In the genomic region with DNA sequence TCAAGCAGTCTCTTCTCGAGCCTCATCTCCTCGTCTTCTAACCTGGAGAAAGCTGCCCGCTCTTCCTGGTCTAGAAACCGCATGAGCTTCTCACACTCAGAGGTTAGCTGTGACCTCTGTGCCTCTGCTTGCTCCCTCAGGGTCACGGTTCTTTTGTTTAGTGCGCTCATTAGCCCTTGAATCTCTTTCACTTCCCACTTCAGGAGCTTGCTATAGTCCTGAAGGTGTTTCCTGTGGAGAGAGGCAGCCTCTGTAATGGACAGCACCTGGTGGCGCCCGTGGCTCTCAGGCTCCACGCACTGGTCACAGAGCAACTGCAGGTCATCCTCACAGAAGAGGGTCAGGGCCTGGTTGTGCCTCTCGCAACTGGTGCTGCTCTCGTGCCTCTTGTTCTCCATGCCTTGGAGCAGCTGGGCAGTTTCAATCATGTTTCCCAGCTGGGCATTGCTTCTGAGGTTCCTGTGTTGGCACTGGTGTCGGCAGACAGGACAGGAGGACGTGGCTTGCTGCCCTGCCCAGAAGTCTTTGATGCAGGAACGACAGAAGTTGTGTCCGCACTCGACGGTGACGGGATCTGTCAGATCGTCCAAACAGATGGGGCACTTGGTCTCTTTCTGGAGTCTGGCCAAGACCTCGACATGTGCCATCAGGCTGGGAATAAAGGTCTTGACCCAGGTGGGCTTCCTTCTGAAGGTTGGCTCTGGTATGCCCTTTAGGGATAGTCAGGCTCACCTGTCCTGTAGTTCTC, we compare ENCODE assay signal across 26 mouse cellular contexts. TPM values are rescaled to one million over a fixed set of nuclear protein-coding genes. Genes with fewer than 3 reads are reported as not detected.
DNase-seq lines count a peak whose midpoint lies in the region; ATAC-seq and TF ChIP-seq lines count a peak whose summit lies in the region.
"Had no signal": no experiment of that assay in that cellular context is flagged by ENCODE, and none has a peak within 500 bp of the region (broad histone marks: within the 10 kb centered on the region; RNA-seq: fewer than 3 reads in every experiment).

No protein-coding gene starts in this region.

- no peak; the same call in 1 of the 2 replicates for TF ChIP-seq RAD21 in CH12.LX (IDR thresholded peaks at IDR 0.05; ENCODE audit: low read depth, low read length)

- no peak overlapping the region for H3K27ac ChIP-seq in forebrain, embryonic 14.5 days (ENCODE audit: low read depth, low read length)
- no peak overlapping the region for H3K27ac ChIP-seq in forebrain, embryonic 13.5 days
- H3K27ac ChIP-seq in CH12.LX (ENCODE audit: insufficient read depth, low read depth): no peak overlapping the region
- H3K27ac ChIP-seq in kidney, embryonic 15.5 days: no peak overlapping the region
- H3K27ac ChIP-seq: embryonic facial prominence, embryonic 13.5 days; heart, adult 2 months; hindbrain, embryonic 10.5 days; kidney, postnatal 0 days; left cerebral cortex, adult 2 months; midbrain, embryonic 15.5 days had no signal

- TF ChIP-seq POLR2A in CH12.LX (IDR thresholded peaks at IDR 0.05; ENCODE audit: low read depth, low read length): no peak

- H3K4me1 ChIP-seq in forebrain, embryonic 14.5 days (ENCODE audit: control insufficient read depth, insufficient read depth, low read length): no peaks in the 10 kb centered on the region
- no peaks in the 10 kb centered on the region for H3K4me1 ChIP-seq in forebrain, embryonic 13.5 days
- H3K4me1 ChIP-seq in CH12.LX (ENCODE audit: control insufficient read depth in 1 of 2, insufficient read depth in 2 of 2): peaks cover 8 to 41% of the 10 kb centered on the region in 2 experiments; a peak in 3 of 4 replicates
- no peaks in the 10 kb centered on the region for H3K4me1 ChIP-seq in kidney, embryonic 15.5 days
- H3K4me1 ChIP-seq: embryonic facial prominence, embryonic 13.5 days; hindbrain, embryonic 10.5 days; megakaryocyte, embryonic 14.5 days; midbrain, embryonic 15.5 days had no signal

- peak; percentile 79 for TF ChIP-seq EP300 in CH12.LX (IDR thresholded peaks at IDR 0.05; ENCODE audit: low read length)

- DNase-seq in forebrain, embryonic 14.5 days (ENCODE audit: low spot score): peak; percentile 0
- peak; percentile 52 for DNase-seq in CH12.LX (ENCODE audit: extremely low read depth)
- DNase-seq in ZHBTc4 (ENCODE audit: low read depth, low spot score): peak; percentile 47
- peak; percentile 67 to 71 for DNase-seq in cerebellum, postnatal 10 days
- no peak for DNase-seq in kidney, adult 18-20 months
- DNase-seq: gastrocnemius, postnatal 10 days; heart, adult 2 months; lung, postnatal 10 days; spleen, adult 18-20 months; thymus, postnatal 14 days had no signal

- H3K4me3 ChIP-seq in forebrain, embryonic 14.5 days (ENCODE audit: low read depth, low read length): no peak overlapping the region
- no peak overlapping the region for H3K4me3 ChIP-seq in forebrain, embryonic 13.5 days
- no peak overlapping the region for H3K4me3 ChIP-seq in CH12.LX (replicated peaks in 1 of 3; ENCODE audit: low read depth in 2 of 3, low read length in 2 of 3, poor library complexity in 1 of 3)
- H3K4me3 ChIP-seq in kidney, embryonic 15.5 days (replicated peaks): no peak overlapping the region
- H3K4me3 ChIP-seq: embryonic facial prominence, embryonic 13.5 days; heart, adult 2 months; hindbrain, embryonic 10.5 days; left cerebral cortex, adult 2 months; megakaryocyte, embryonic 14.5 days; midbrain, embryonic 15.5 days had no signal

- no peak for ATAC-seq in forebrain, embryonic 14.5 days
- ATAC-seq in forebrain, embryonic 13.5 days: no peak
- no peak for ATAC-seq in kidney, embryonic 15.5 days (replicated peaks; ENCODE audit: low FRiP score)
- ATAC-seq: inflammation-experienced regulatory T-cells, adult 6 months; midbrain, embryonic 15.5 days had no signal

- no peaks in the 10 kb centered on the region for H3K79me2 ChIP-seq in CH12.LX (replicated peaks; ENCODE audit: control insufficient read depth, extremely low read depth, insufficient read depth, poor library complexity, severe bottlenecking)

- dilution Hi-C loops in CH12.LX (cut with MboI; ENCODE audit: extremely low pct_ligation_motif_present, extremely low pct_unique_long_range_greater_than_20kb, low sequenced_read_pairs): no loop called here

- no peaks in the 10 kb centered on the region for H3K36me3 ChIP-seq in forebrain, embryonic 14.5 days (ENCODE audit: control insufficient read depth, insufficient read depth, low read length)
- no peaks in the 10 kb centered on the region for H3K36me3 ChIP-seq in forebrain, embryonic 13.5 days (ENCODE audit: poor library complexity, severe bottlenecking)
- H3K36me3 ChIP-seq in CH12.LX (replicated peaks in 1 of 2; ENCODE audit: control insufficient read depth in 1 of 2, insufficient read depth in 1 of 2, low read length in 1 of 2): no peaks in the 10 kb centered on the region
- H3K36me3 ChIP-seq in kidney, embryonic 15.5 days: no peaks in the 10 kb centered on the region
- H3K36me3 ChIP-seq: embryonic facial prominence, embryonic 13.5 days; hindbrain, embryonic 10.5 days; midbrain, embryonic 15.5 days had no signal

- no peak overlapping the region for H3K9ac ChIP-seq in forebrain, embryonic 14.5 days (ENCODE audit: low read length)
- no peak overlapping the region for H3K9ac ChIP-seq in forebrain, embryonic 13.5 days
- H3K9ac ChIP-seq in CH12.LX (ENCODE audit: insufficient read depth, low read depth): no peak overlapping the region
- H3K9ac ChIP-seq in kidney, embryonic 15.5 days: no peak overlapping the region
- H3K9ac ChIP-seq: embryonic facial prominence, embryonic 13.5 days; midbrain, embryonic 15.5 days had no signal

- H3K27me3 ChIP-seq in forebrain, embryonic 14.5 days (replicated peaks; ENCODE audit: control insufficient read depth, insufficient read depth, low read length): no peaks in the 10 kb centered on the region
- H3K27me3 ChIP-seq in forebrain, embryonic 13.5 days: no peaks in the 10 kb centered on the region
- no peaks in the 10 kb centered on the region for H3K27me3 ChIP-seq in CH12.LX (replicated peaks)
- no peaks in the 10 kb centered on the region for H3K27me3 ChIP-seq in kidney, embryonic 15.5 days
- H3K27me3 ChIP-seq: embryonic facial prominence, embryonic 13.5 days; megakaryocyte, embryonic 14.5 days; midbrain, embryonic 15.5 days had no signal

- peak in 1 of 2 experiments; percentile 28; a peak in 1 of 4 replicates for TF ChIP-seq CTCF in CH12.LX (conservative IDR thresholded peaks at IDR 0.05 in 1 of 2, IDR thresholded peaks at IDR 0.05 in 1 of 2; ENCODE audit: low read depth in 2 of 2, low read length in 2 of 2)

- no peak overlapping the region for H3K4me2 ChIP-seq in forebrain, embryonic 14.5 days (ENCODE audit: low read length)
- H3K4me2 ChIP-seq in forebrain, embryonic 13.5 days: no peak overlapping the region
- 0 out of 2 replicates have a peak overlapping the region, but pooled peaks have one; percentile 21 for H3K4me2 ChIP-seq in CH12.LX (ENCODE audit: insufficient read depth, low read depth, poor library complexity, severe bottlenecking)
- H3K4me2 ChIP-seq in kidney, embryonic 15.5 days: no peak overlapping the region
- H3K4me2 ChIP-seq: embryonic facial prominence, embryonic 13.5 days; midbrain, embryonic 15.5 days had no signal

- in situ Hi-C loops in CH12.LX (cut with MboI; ENCODE audit: low pct_ligation_motif_present, low pct_unique_long_range_greater_than_20kb, low sequenced_read_pairs): no loop called here

- H3K9me3 ChIP-seq in forebrain, embryonic 14.5 days (replicated peaks; ENCODE audit: control insufficient read depth, low read length): no peaks in the 10 kb centered on the region
- H3K9me3 ChIP-seq in forebrain, embryonic 13.5 days (replicated peaks): no peaks in the 10 kb centered on the region
- no peaks in the 10 kb centered on the region for H3K9me3 ChIP-seq in CH12.LX (replicated peaks; ENCODE audit: low read length)
- no peaks in the 10 kb centered on the region for H3K9me3 ChIP-seq in kidney, embryonic 15.5 days (replicated peaks)
- H3K9me3 ChIP-seq: embryonic facial prominence, embryonic 13.5 days; hindbrain, embryonic 10.5 days; midbrain, embryonic 15.5 days had no signal

- WGBS in forebrain, embryonic 14.5 days: 75% methylated on average over 20 of the region's 20 CpGs
- WGBS in forebrain, embryonic 13.5 days: 73% methylated on average over 20 of the region's 20 CpGs
- 78% methylated on average over 20 of the region's 20 CpGs for WGBS in kidney, embryonic 15.5 days

RNA-seq across cellular contexts. Expression of a gene that starts 4.3 kb away (rescaled TPM):
- 0.09 TPM in 1 of 2 replicates, not detected in the other for polyA plus RNA-seq in forebrain, embryonic 14.5 days (2014; fragmentation: Nextera tagmentation; extraction: Ambion mirVana)
- 0.17 TPM in 1 of 2 replicates, not detected in the other for polyA plus RNA-seq in forebrain, embryonic 13.5 days (2015; fragmentation: Nextera tagmentation; extraction: Ambion mirVana)
- total RNA-seq in CH12.LX (2012; rRNA removed) (not detected in 2 replicates), CH12.LX (2014; rRNA removed) (not detected in 2 replicates)
- 0.07 TPM in 1 of 2 replicates, not detected in the other for polyA plus RNA-seq in CH12.LX (2012; ENCODE audit: insufficient read length, low read depth)
- not detected in 2 replicates for polyA plus RNA-seq in kidney, embryonic 15.5 days (2015; fragmentation: Nextera tagmentation; extraction: Ambion mirVana)
- total RNA-seq: common myeloid progenitor, adult 5-6 weeks; gastrocnemius, postnatal 10 days; heart, adult 2 months; layer of hippocampus, adult 18-20 months; left cerebral cortex, adult 2 months; MEL had no signal
- polyA plus RNA-seq: embryonic facial prominence, embryonic 13.5 days; frontal cortex, adult 2 months; heart, adult 2 months; heart, embryonic 16.5 days; hindbrain, embryonic 10.5 days; kidney, postnatal 0 days; liver, embryonic 16.5 days; stomach, embryonic 16.5 days had no signal

RNA-seq across cellular contexts. Expression of a gene that starts 35.0 kb away (rescaled TPM):
- not detected in 2 replicates for polyA plus RNA-seq in forebrain, embryonic 14.5 days (2014; fragmentation: Nextera tagmentation; extraction: Ambion mirVana)
- polyA plus RNA-seq in forebrain, embryonic 13.5 days (2015; fragmentation: Nextera tagmentation; extraction: Ambion mirVana): not detected in 2 replicates
- not detected in 2 replicates for total RNA-seq in CH12.LX (2012; rRNA removed)
- not detected in 2 replicates for total RNA-seq in CH12.LX (2014; rRNA removed)
- not detected in 2 replicates for polyA plus RNA-seq in CH12.LX (2012; ENCODE audit: insufficient read length, low read depth)
- 0.18 and 0.25 TPM in 2 replicates for polyA plus RNA-seq in kidney, embryonic 15.5 days (2015; fragmentation: Nextera tagmentation; extraction: Ambion mirVana)
- total RNA-seq: common myeloid progenitor, adult 5-6 weeks; gastrocnemius, postnatal 10 days; heart, adult 2 months; layer of hippocampus, adult 18-20 months; left cerebral cortex, adult 2 months; MEL had no signal
- polyA plus RNA-seq: frontal cortex, adult 2 months; heart, adult 2 months; hindbrain, embryonic 10.5 days; inflammation-experienced regulatory T-cells, adult 6 months; liver, embryonic 16.5 days; midbrain, embryonic 15.5 days had no signal

RNA-seq across cellular contexts. Expression of a gene that starts 35.1 kb away (rescaled TPM):
- not detected in 2 replicates for polyA plus RNA-seq in forebrain, embryonic 14.5 days (2014; fragmentation: Nextera tagmentation; extraction: Ambion mirVana)
- not detected in 2 replicates for polyA plus RNA-seq in forebrain, embryonic 13.5 days (2015; fragmentation: Nextera tagmentation; extraction: Ambion mirVana)
- total RNA-seq in CH12.LX (2012; rRNA removed) (not detected in 2 replicates), CH12.LX (2014; rRNA removed) (not detected in 2 replicates)
- not detected in 2 replicates for polyA plus RNA-seq in CH12.LX (2012; ENCODE audit: insufficient read length, low read depth)
- 0.05 TPM in 1 of 2 replicates, not detected in the other for polyA plus RNA-seq in kidney, embryonic 15.5 days (2015; fragmentation: Nextera tagmentation; extraction: Ambion mirVana)
- total RNA-seq: common myeloid progenitor, adult 5-6 weeks; gastrocnemius, postnatal 10 days; heart, adult 2 months; layer of hippocampus, adult 18-20 months; left cerebral cortex, adult 2 months; MEL had no signal
- polyA plus RNA-seq: embryonic facial prominence, embryonic 13.5 days; frontal cortex, adult 2 months; heart, adult 2 months; heart, embryonic 16.5 days; hindbrain, embryonic 10.5 days; inflammation-experienced regulatory T-cells, adult 6 months; liver, embryonic 16.5 days; midbrain, embryonic 15.5 days; stomach, embryonic 16.5 days had no signal

RNA-seq across cellular contexts. Expression of a gene that starts 36.3 kb away (rescaled TPM):
- 24.0 and 26.2 TPM in 2 replicates for polyA plus RNA-seq in forebrain, embryonic 14.5 days (2014; fragmentation: Nextera tagmentation; extraction: Ambion mirVana)
- 13.4 and 15.5 TPM in 2 replicates for polyA plus RNA-seq in forebrain, embryonic 13.5 days (2015; fragmentation: Nextera tagmentation; extraction: Ambion mirVana)
- total RNA-seq in CH12.LX (2012; rRNA removed) (17.2 and 20.6 TPM in 2 replicates), CH12.LX (2014; rRNA removed) (15.7 and 19.5 TPM in 2 replicates)
- 69.7 and 72.1 TPM in 2 replicates for polyA plus RNA-seq in CH12.LX (2012; ENCODE audit: insufficient read length, low read depth)
- polyA plus RNA-seq in kidney, embryonic 15.5 days (2015; fragmentation: Nextera tagmentation; extraction: Ambion mirVana): 26.7 and 28.1 TPM in 2 replicates

RNA-seq across cellular contexts. Expression of a gene that starts 53.8 kb away (rescaled TPM):
- 1.1 and 1.3 TPM in 2 replicates for polyA plus RNA-seq in forebrain, embryonic 14.5 days (2014; fragmentation: Nextera tagmentation; extraction: Ambion mirVana)
- polyA plus RNA-seq in forebrain, embryonic 13.5 days (2015; fragmentation: Nextera tagmentation; extraction: Ambion mirVana): 2.5 and 2.6 TPM in 2 replicates
- total RNA-seq in CH12.LX (2012; rRNA removed) (not detected in 2 replicates), CH12.LX (2014; rRNA removed) (not detected in 2 replicates)
- not detected in 2 replicates for polyA plus RNA-seq in CH12.LX (2012; ENCODE audit: insufficient read length, low read depth)
- polyA plus RNA-seq in kidney, embryonic 15.5 days (2015; fragmentation: Nextera tagmentation; extraction: Ambion mirVana): 10.3 and 14.9 TPM in 2 replicates
- total RNA-seq: common myeloid progenitor, adult 5-6 weeks; gastrocnemius, postnatal 10 days; heart, adult 2 months; layer of hippocampus, adult 18-20 months; left cerebral cortex, adult 2 months; MEL had no signal
- polyA plus RNA-seq: inflammation-experienced regulatory T-cells, adult 6 months had no signal
